Mouse (Mus musculus): ENCODE data around the gene BC049730.
"Not testable (repeated sequence)": the region's sequence is repeated elsewhere in the genome, so short reads cannot be mapped to it uniquely, and the experiment has no call there.

BC049730 gene

DNA sequence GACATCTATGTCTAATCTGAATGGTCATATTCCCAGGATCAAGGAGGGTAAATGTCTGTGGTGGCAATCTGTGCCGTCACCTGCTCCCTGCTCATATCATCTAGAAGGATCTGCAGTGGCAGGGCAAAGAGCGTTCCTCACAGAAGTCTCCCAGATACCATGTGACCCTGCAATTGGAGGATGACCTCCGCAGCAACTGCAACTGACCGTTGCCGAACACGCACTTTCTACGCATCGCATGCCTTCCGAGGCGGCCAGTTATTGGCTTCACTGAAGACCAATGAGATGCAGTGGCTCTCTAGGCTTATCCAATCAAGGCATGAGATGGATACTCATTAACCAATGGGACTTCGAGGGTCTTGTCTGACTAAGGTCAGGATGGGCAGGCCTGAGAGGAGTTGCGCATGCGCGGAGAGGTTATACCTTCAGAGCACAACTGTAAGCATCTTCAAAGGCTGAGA, at the start of gene BC049730:
BC049730 (plus strand) TSS at position 411 of the 461 bp plus-strand sequence.
- DNase-seq, result no peak

- DNase-seq, result no peak
These were observed 49.2 kb upstream of the BC049730 start for GRCm38 (mm10) chr7:24659737-24660357.

DNA sequence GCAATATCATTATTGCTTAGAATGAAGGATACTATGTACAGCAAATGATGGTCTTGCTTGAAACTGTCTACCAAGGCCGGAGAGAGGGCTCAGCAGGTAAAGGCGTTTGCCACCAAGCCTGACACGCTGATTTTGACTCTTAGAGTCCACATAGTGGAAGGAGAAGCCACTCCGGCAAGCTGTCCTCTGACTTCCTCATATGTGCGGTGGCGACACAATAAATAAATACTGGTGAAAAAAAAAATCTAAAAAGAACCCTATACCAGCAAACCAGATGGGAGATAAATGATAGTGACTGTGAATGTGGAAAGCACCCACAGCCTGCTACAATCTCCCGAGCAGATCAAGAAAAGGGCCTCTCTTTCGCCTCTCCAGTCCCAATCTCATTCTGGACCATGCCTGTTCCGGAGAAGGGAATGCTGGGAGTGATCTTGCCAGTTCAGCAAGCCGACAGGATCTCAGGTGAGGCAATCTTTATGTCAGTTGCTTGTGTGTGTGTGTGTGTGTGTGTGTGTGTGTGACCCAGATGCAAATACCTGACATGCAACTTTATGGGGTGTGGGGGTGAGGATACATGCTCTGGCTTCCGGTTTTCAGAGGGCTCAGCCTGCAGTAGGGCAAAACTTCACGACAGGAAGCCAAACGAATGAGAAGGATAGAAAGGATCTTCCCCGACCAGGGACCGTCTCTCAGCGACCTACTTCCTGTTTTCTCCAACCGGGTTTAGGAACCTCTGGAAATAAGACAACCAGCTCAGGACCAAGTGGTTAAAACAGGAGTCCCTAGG, 47.7 kb upstream of the BC049730 start:
- DNase-seq, result no peak

DNA sequence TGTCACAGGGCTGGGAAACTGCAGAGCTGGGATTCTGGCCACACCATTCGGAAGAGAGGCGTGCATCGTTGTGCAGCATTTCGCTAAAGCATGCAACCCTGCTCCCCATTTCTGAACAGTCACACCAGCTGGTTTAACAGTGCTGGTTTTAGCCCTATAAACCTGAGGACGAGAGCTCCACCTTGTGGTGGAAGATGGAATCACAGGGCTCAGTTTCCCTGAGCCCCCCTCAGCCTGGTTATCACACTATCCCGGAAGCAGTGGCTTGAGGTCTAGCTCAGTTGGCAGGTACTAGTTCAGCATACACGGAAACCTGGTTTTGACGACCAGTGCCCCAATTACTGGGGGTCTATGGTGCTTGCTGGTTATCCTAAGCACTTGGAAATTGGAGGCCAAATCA, 46.5 kb upstream of the BC049730 start:
- peak; percentile 18 for DNase-seq

DNA sequence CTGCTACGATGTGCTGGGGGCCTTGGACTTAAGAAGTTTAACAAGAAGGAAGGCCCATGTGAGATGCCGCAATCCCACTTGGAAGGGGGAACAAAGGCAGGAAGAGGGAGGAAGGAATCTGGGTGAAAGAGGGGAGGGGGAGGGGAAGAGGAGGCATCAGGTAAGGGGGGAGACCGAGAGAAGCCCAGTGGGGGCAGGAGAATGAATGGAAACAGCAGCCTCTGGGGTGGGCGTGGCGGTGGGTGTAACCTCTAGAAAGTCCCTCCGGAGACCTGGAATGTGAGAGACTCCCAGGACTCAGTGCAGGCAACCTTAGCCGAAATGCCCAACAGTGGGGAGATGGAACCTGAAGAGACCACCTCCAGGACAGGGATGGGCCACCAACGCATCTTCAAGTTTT, 44.7 kb upstream of the BC049730 start:
- DNase-seq, result no peak

DNA sequence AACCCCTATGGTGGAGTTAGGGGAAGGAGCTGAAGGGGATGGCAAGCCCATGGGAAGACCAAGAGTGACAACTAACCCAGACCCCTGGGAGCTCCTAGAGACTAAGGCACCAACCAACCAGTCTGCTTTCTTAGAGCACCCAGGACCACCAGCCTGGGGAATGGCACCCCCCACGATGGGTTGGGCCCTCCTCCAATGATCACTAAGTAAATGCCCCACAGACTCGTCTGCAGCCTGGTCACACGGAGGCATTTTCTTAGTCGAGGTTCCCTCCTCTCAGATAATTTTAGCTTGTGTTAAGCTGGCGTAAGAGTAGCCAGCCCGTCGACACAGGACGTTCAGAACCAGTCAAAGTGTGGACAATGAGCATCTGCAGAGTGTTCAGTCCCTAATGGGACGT, 44.1 kb upstream of the BC049730 start:
- DNase-seq, result no peak

DNA sequence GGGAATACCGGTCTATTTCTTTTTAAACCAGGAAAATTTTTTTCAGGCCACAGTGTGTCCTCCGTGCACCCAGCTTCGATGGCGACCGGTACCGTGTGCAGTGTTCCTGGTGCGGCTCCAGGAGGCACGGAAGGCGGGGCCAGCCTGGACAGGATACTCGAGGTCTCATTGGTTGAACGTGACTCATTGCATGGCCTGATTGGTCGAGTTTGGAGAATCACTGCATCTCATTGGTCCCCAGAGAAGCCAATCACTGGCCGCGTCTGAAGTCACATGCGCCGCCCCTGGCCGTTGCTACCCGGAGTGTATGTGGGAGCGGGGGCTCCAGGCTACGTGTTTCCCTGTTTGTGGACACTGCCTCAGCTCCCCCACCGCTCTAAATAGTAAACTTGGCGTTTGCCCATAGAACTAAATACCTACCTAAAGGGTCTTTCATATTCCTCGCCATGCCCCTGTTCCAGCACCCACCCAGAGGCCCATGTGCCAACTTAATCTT, 37.0 kb upstream of the BC049730 start:
- no peak for DNase-seq

DNA sequence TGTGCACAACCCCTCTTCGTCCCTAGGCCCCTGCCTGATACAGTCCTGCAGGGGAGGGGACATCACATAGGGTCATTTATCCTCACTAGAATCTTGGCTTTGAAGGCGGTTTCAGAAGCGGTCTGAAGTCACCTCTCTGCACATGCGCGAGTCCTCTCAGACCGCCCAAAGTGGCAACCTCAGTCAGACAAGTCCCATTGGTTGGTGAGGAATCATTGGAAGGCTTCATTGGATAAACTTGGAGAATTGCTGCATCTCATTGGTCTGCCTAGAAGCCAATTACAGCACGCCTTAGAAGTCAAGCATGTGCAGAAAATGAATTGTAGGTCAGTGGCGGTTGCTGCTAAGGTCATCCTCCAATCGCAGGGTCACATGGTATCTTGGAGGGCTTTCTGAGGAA, 32.5 kb upstream of the BC049730 start, which contains the start of gene Tex101:
Tex101 (minus strand) TSS at position 101 of the 400 bp plus-strand sequence.
- no peak for DNase-seq

DNA sequence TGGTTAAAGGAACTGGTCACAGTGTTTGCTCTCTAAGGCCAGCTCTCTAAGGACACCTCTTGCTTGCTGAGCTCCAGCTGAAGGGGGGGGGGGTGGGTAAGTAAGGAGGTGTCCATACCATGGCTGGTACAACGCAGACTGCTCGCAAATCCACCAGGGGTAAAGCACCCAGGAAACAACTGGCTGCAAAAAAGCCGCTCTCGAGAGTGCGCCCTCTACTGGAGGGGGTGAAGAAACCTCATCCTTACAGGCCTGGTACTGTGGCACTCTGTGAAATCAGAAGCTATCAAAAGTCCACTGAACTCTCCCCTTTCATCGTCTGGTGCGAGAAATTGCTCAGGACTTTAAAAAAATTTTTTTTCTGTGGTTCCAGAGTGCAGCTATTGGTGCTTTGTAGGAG, 24.9 kb upstream of the BC049730 start:
- not testable (repeated sequence) for DNase-seq

- not testable (repeated sequence) for DNase-seq
These were observed 21.5 kb upstream of the BC049730 start for GRCm38 (mm10) chr7:24687519-24687918.

GRCm38 (mm10) chr7:24692693-24693092, 16.3 kb upstream of the BC049730 start:
- DNase-seq, result not testable (repeated sequence)

DNA sequence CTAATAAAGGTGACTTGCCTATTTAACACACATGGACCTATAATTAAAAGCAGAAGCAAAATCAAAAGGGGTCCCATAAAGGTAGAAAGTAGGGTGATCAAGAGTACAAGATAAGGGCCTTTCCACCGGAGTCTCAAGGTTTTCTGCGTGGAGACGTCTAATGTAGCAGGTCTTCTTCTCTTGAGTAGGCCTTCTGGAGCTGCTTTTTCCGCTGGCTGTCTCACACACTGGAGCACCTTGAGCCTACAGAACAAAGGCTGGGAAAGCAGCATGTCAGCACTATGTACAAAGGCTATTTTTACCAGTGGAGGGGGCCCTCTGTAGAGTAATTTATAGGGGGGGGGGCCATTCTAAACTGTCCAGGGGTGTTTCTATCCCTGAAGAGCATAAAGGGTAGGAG, 11.2 kb upstream of the BC049730 start:
- not testable (repeated sequence) for DNase-seq

DNA sequence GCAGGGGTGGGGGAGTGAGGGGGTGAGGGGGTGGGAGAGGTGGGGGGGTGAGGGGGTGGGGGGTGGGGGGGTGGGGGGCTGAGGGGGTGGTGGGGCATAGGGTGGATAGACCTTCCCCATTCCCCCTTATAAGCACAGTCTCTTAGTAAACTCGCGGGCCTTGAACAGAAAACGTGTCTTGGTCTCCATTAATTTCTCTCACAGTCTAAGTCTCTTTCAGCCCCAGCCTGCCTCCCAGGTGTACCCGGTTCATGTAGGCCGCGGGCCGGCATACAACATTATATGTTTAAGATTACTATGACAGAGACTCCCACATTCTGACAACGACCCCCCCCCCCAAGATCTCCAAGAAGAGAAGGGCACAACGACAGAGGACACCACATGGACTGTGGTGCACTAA, 6.2 kb upstream of the BC049730 start:
- DNase-seq, result not testable (repeated sequence)

DNA sequence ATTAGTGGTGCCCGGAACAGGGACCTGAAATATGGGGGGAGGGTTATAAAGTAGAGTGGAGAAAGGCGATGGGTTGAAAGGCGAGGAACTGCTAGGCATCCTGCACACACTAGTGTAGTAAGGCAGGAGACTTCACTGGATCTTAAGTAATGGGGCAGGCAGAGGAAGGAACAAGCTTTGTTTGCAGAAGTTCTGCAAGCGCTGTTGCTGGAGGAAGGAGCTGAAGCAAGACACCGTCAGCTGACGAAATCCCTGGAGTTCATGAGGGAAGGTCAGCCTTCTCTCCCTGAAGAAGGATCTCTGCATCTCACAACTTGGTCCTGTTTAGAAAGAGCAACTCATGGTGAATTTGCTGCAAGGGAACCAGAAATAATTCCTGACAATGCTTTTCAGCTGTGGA, 6.0 kb downstream of the BC049730 start:
- DNase-seq, result no peak

DNA sequence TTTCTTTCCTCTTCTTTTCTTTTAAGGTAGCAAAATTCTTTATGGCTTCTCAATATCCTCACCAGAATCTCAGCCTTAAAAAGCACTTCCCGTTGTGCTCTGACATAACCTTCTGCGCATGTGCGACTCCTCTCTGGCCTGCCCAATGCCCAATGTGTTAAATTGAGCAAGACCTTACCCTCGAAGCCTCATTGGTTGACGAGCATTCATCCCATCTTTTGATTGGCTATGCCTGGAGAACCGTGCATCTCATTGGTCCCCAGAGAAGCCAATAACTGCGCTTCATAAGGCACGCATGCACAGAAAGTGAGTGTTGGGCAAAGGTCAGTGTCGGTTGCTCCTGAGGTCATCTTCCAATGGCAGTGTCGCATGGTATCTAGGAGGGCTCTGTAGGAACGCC, 17.8 kb downstream of the BC049730 start, which contains the start of gene Gm4763:
Gm4763 (minus strand) TSS at position 101 of the 400 bp plus-strand sequence.
- not testable (repeated sequence) for DNase-seq

DNA sequence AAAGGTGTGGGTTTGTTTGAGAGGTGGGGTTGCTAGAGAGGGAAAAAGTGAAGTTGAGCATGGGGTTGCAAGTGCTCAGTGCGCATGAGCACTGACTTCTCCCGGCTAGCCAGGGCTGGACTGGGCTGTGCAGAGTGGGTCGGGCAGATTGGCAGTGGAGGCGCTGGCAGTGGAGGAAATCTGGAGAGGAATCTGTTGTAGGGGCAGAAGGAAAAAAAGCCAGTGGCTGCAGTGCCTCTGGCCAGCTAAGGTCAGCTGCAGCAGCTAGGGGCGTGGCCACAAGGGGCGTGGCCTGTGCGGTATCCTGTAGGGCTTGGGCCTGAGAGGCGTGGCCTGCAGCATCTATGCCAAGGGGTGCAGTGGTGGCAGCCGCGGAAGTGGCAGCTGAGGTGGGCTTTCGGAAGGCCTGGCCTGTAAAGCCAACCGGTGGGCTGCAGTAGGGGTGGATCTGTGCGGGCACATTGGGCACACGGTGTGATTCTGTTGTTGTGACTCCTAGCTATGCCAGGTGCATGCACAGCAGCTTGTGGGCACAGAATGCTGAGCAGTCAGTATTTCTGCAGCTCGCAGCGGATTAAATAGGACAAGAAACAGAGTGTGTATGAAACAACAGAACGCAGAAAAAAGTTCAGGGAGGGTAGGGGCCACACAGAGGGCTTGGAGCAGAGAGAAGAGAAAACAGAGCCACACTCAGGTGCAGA, 27.1 kb downstream of the BC049730 start:
- DNase-seq, result peak; percentile 5

- no peak for DNase-seq
These were observed 41.7 kb downstream of the BC049730 start for GRCm38 (mm10) chr7:24750695-24751094.

DNA sequence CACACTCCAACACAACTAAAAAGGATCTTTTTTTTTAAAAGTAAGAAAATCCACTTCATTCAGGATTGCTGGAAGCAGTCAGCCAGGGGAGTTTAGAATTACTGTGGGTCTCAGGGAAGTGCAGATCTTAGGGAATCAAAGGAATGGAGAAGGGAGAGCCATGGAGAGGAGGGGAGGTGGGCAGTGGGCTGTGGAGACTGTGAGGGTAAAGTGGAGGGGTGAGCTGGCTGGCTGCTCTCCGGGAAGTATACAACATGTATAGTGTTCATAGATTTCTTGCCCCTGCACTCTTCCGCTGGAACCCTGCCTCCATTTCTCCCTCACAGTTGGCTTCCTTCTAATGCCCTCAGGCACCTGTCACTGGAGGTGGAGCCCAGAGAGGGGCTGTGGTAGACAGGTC, 42.6 kb downstream of the BC049730 start:
- no peak for DNase-seq

- DNase-seq, result no peak
These were observed 44.4 kb downstream of the BC049730 start for GRCm38 (mm10) chr7:24753476-24753875.

DNA sequence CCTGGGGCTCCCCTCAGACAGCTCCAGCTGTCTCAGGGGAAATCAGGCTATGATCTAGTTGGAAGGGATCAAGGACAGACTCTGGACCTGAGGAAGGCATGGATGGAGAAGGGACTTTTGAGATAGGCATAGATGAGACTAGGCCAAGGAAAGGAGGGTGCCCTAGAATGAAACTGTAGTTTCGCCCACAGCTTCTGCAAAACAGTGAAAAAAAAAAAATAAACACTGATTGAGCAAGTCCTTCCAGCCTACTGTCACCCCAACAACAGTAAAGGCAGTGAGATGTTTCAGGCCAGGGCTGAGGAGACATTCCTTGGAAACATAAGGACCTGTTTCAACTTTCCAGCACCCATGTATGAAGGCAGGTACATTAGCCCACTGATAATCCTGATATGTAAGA, 49.5 kb downstream of the BC049730 start:
- DNase-seq, result no peak

DNA sequence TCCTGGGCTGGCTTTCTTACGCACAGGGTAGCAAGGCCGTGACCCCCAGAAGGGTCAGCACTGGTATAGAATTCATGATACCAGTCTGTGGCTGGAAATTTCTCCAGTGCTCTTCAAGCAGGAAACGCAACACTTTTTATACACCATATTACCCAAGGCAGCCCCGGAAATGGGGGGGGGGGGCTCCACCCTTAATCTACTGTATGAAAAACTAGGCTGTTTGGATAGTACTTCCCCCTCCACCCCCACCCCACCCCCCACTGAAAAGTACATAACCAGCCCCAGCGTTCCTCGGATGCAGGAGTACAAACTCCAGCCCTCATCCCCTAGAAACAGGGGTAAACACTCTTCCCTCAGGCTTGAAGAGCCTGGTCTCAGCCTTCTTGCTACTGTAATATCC, 51.2 kb downstream of the BC049730 start, which contains the start of gene Cd177:
Cd177 (minus strand) TSS at position 101 of the 400 bp plus-strand sequence.
- no peak for DNase-seq

- no peak for DNase-seq
These were observed 52.1 kb downstream of the BC049730 start for GRCm38 (mm10) chr7:24761161-24761560.

DNA sequence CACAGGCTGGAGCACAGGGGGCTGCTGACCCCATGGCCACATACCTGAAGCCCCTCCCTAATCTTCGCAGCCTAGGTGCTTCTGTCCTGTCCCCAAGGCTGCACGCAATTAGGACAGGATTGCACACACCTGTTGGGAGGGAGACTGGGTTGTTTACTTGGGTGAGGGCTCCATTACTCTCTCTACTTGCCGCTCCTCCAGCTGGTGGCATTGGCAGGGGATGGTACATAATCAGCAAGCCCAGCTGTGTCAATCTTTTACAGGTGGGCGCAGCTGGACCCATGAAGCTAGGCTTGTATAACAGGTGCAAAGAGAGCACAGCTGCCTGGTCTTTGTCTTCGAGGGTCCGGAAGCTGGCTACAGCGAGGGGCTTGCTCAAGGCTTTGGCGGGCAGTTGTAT, 53.5 kb downstream of the BC049730 start:
- DNase-seq, result no peak
